Mouse (Mus musculus): ENCODE measurements around the gene Arsb.

- no peak for TF ChIP-seq CTCF (IDR thresholded peaks at IDR 0.05; ENCODE audit: low read depth, low read length)
- no peak for TF ChIP-seq POLR2A (IDR thresholded peaks at IDR 0.05; ENCODE audit: extremely low read depth, insufficient read depth, low read length)
Observed at GRCm38 (mm10) chr13:93919536-93919935, 148.1 kb downstream of the Arsb start.
